Mouse (Mus musculus): ENCODE results near the gene Pomgnt2. TPM values are rescaled to one million over a fixed set of nuclear protein-coding genes. Genes with fewer than 3 reads are reported as not detected.

Pomgnt2 gene
- polyA plus RNA-seq, 1 experiment, result 31.9 TPM

DNA sequence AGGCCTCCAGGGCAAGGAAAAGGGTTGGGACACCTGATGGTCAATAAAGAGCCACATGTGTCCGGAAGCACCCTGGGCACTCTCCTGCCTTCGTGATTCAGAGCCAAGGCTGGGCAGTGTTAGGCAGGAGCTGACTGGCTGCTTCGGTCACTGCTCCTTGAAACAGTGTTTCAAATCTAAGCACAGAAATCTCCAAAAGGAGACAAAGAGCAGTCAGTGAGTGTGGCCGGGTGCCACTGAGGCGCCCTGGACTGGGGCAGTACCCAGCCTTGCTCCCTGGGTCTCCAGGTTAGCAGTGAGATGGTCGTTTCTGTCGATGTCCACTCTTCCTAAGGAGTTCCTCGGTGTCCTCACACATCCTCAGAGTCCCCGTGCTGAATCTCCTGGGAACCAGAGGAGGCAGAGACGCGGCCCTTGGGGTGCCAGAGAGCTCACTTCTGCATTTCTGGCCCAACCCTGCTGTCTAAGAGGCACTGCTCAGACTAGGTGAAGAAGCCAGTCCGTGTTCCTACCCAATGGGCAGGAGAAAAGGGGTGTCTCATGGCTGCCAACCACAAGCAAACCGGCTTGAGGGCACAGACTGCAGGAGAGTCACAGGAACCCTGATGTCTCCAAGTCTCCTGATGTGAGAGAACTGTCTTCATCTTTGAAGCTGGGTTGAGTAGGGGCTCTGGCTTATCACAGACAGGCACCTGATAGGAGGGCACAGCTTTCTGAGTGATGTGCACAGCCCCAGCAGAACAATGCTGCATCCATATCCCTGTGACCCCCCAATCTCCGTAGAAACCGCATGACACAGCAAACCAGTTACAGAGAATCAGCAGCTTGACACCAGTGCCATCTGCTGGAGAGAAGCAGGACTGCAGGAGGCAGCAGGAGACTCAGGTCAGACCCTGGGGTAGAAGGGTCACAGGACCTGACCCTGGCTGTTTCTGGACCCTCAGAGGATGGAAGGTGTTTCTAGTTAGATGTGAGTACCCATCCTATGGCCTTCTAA, 12.1 kb downstream of the Pomgnt2 start:
- TF ChIP-seq CTCF (IDR thresholded peaks at IDR 0.05; ENCODE audit: borderline replicate concordance, extremely low read depth, insufficient read depth, insufficient read length) (peak; percentile 97), POLR2A (IDR thresholded peaks at IDR 0.05; ENCODE audit: borderline replicate concordance, extremely low read depth, insufficient read depth, insufficient read length, poor library complexity, severe bottlenecking) (no peak)
- peak; percentile 74 for DNase-seq (ENCODE audit: low read depth)

DNA sequence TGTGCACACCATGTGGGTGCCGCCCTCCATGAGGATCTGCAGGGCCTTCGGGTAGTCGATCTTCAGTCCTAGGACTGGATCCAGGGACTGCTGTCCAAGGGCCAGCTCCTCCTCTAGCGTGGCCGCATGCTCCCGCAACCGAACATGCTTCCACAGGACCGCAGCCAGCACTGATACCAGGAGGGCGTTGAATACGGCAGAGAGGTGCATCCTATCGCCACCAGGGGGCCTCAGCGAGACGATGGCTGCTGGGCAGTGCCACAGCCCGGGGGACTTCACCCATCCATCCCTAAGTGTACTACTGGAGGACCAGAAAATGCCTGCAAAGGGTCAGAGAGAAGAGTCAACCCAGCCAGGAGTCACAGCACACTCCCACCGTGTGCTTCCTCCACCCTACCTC, 13.4 kb downstream of the Pomgnt2 start:
- TF ChIP-seq CTCF (IDR thresholded peaks at IDR 0.05; ENCODE audit: borderline replicate concordance, extremely low read depth, insufficient read depth, insufficient read length) (peak; percentile 88), POLR2A (IDR thresholded peaks at IDR 0.05; ENCODE audit: borderline replicate concordance, extremely low read depth, insufficient read depth, insufficient read length, poor library complexity, severe bottlenecking) (no peak)
- peak; percentile 56 for DNase-seq (ENCODE audit: low read depth)

GRCm38 (mm10) chr9:121982665-121983064, 14.2 kb downstream of the Pomgnt2 start:
- no peak for DNase-seq (ENCODE audit: low read depth)

DNA sequence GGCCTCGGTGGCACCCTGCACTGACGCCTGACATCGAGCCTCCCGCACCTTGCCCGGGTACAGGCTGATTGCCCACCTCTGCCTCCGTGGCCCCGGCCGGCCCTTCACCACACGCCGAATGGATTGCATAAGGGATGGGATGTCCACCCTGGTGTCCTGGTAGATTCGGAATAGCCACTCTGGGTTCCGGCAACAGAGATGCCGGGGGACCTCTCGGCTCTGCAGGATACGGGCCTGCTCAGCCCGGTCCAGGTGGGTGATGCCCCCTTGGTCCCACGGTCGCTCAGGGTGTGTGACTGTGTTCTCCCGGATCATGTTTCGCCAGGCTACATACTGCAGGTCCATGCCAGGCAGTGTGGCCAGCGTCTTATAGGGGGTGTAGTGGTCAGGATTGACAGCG, 14.7 kb downstream of the Pomgnt2 start:
- TF ChIP-seq CTCF (IDR thresholded peaks at IDR 0.05; ENCODE audit: borderline replicate concordance, extremely low read depth, insufficient read depth, insufficient read length) (no peak), POLR2A (IDR thresholded peaks at IDR 0.05; ENCODE audit: borderline replicate concordance, extremely low read depth, insufficient read depth, insufficient read length, poor library complexity, severe bottlenecking) (no peak)
- no peak for DNase-seq (ENCODE audit: low read depth)

More at GRCm38 (mm10) chr9:121982665-121983064, 14.2 kb downstream of the Pomgnt2 start:
- no peak for TF ChIP-seq CTCF (IDR thresholded peaks at IDR 0.05; ENCODE audit: borderline replicate concordance, extremely low read depth, insufficient read depth, insufficient read length)
- TF ChIP-seq POLR2A (IDR thresholded peaks at IDR 0.05; ENCODE audit: borderline replicate concordance, extremely low read depth, insufficient read depth, insufficient read length, poor library complexity, severe bottlenecking), result no peak

DNA sequence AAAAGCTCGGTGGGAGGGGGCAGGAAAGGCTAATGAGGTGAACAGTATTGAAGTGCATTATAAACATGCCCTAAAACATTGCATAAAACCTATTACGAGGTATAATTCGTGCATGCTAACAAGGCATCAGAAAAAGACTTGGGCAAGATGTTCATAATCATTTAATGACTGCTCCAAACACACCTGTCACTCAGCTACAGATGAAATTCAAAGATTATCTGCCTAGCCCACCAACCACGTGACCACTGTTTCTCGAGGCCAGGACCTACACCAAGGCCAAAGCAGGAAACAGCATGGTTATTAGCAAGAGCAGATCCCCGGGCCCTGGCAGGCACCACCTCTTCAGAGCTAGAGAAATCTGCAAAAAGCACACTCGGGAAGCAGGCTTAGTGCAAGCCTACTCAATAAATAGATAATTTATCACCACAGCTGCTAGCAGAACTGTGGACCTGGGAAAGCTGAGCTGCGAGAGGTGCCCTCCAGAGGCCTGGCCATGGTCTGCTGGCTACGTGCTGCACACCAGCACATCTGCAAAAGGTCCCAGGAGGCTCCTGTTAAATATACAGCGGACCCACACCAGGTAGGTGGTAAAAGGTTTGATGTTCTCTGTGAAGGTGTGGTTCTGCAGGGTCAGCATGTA, 15.3 kb downstream of the Pomgnt2 start:
- no peak for DNase-seq (ENCODE audit: low read depth)
- TF ChIP-seq CTCF (IDR thresholded peaks at IDR 0.05; ENCODE audit: borderline replicate concordance, extremely low read depth, insufficient read depth, insufficient read length) (no peak), POLR2A (IDR thresholded peaks at IDR 0.05; ENCODE audit: borderline replicate concordance, extremely low read depth, insufficient read depth, insufficient read length, poor library complexity, severe bottlenecking) (no peak)

DNA sequence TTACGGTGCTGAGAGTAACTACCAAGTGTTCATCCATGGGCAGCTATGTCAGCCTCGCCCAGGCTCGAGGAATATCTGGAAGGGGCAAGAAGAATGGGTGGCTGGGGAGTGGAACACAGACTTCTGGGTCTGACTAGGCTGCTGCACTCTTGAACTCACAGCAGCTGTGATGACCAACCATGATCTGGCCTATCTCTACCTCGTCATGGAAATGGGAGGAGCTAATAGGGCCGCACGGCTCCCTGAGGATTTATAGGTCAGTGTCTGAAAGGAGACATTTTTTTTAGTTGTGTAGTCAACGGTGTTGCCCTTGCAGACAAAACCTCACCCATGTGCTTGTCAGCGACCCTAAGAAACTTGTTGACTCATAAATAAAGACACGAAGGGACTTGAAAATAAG, 15.9 kb downstream of the Pomgnt2 start:
- DNase-seq (ENCODE audit: low read depth), result no peak
- TF ChIP-seq CTCF (IDR thresholded peaks at IDR 0.05; ENCODE audit: borderline replicate concordance, extremely low read depth, insufficient read depth, insufficient read length) (no peak), POLR2A (IDR thresholded peaks at IDR 0.05; ENCODE audit: borderline replicate concordance, extremely low read depth, insufficient read depth, insufficient read length, poor library complexity, severe bottlenecking) (no peak)

- no peak for TF ChIP-seq POLR2A (IDR thresholded peaks at IDR 0.05; ENCODE audit: borderline replicate concordance, extremely low read depth, insufficient read depth, insufficient read length, poor library complexity, severe bottlenecking)
- no peak for TF ChIP-seq CTCF (IDR thresholded peaks at IDR 0.05; ENCODE audit: borderline replicate concordance, extremely low read depth, insufficient read depth, insufficient read length)
Measured at GRCm38 (mm10) chr9:121975321-121975720, 21.6 kb downstream of the Pomgnt2 start.

DNA sequence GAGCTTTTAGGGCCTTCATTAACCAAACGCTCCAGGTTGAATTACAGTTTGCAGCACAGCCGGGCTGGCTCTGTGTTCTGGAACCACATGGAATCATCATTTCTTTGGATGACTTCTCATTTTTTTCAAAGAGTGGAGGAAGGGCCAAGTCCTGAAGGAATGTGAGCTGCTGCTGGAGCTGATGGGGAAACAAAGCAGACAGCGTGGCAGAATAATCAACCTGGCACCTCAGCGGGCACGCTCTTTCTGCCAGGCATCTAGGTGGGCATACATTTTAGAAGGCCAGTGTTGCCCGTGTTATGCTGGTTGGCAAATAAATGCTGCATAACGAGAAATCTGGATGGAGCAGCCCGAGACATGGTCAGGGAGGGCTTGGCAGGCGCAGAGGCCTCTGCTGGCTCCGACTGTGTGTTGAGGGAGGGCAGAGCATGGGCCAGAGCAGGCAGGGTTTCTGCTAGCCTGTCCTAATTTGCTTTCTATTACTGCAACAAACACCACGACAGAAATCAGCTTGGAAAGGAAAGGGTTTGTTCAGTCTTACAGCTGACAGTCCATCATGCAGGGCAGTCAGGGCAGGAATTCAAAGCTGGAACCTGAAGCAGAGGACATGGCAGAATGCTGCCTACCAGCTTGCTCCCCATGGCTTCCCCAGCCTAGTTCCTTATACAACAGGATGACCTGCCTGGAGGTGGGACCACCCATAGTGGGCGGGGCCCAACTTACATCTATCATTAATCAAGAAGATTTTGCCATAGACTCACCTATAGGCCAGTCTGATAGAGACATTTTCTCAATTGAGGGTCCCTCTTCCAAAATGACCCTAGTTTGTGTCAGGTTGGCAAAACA, 22.5 kb downstream of the Pomgnt2 start:
- peak; percentile 36 for DNase-seq (ENCODE audit: low read depth)
- TF ChIP-seq POLR2A (IDR thresholded peaks at IDR 0.05; ENCODE audit: borderline replicate concordance, extremely low read depth, insufficient read depth, insufficient read length, poor library complexity, severe bottlenecking) (no peak), CTCF (IDR thresholded peaks at IDR 0.05; ENCODE audit: borderline replicate concordance, extremely low read depth, insufficient read depth, insufficient read length) (no peak)

More at GRCm38 (mm10) chr9:121975321-121975720, 21.6 kb downstream of the Pomgnt2 start:
- no peak for DNase-seq (ENCODE audit: low read depth)

- DNase-seq (ENCODE audit: low read depth), result no peak
- TF ChIP-seq CTCF (IDR thresholded peaks at IDR 0.05; ENCODE audit: borderline replicate concordance, extremely low read depth, insufficient read depth, insufficient read length) (no peak), POLR2A (IDR thresholded peaks at IDR 0.05; ENCODE audit: borderline replicate concordance, extremely low read depth, insufficient read depth, insufficient read length, poor library complexity, severe bottlenecking) (no peak)
Measured at GRCm38 (mm10) chr9:121973207-121973606, 23.7 kb downstream of the Pomgnt2 start.

DNA sequence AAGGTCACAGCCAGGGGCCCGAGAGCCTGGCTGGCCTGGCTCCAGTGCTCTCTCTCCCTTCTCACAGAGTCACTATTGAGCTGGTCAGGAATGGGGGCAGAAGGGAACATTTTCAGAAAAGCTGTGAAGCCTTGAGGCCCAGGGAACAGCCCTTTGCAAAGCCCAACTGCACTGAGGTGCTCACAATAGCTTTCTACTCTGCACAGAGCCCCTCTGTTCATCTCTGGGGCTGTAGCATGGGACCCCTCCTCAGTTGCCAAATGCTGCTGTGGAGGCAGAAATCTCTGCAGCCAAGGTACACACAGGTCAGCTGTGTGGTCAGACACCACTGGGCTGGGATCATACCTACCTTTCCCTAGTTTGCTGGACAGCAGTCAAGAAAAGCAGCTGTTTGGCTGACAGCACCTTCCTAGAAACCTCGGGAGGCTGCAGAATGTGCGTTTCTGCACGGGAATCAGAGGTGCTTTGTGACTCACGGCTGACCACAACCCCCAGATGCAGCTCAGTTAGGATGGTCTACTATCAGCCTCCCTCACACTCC, 27.0 kb downstream of the Pomgnt2 start:
- peak; percentile 23 for DNase-seq (ENCODE audit: low read depth)
- no peak for TF ChIP-seq CTCF (IDR thresholded peaks at IDR 0.05; ENCODE audit: borderline replicate concordance, extremely low read depth, insufficient read depth, insufficient read length)
- TF ChIP-seq POLR2A (IDR thresholded peaks at IDR 0.05; ENCODE audit: borderline replicate concordance, extremely low read depth, insufficient read depth, insufficient read length, poor library complexity, severe bottlenecking), result no peak

All from brain, embryonic 14.5 days (tissue).